Mouse (Mus musculus) G1E (cell line): ENCODE measurements around the gene Apba1.

Experiments
- CTCF ChIP-seq: IDR thresholded peaks from 2 replicates; pipeline ENCODE4 v1.5.1; 2012; ENCODE audit warnings: low read depth, low read length, inconsistent platforms, mixed read lengths
- GATA1 ChIP-seq: IDR thresholded peaks from 2 replicates; pipeline ENCODE4 v1.6.1; 2012; ENCODE audit warnings: borderline replicate concordance, low read length, inconsistent platforms, mixed read lengths
- GATA2 ChIP-seq: IDR thresholded peaks from 2 replicates; pipeline ENCODE4 v1.6.1; 2012; ENCODE audit warnings: low read depth, low read length, inconsistent platforms, borderline replicate concordance
- POLR2AphosphoS5 ChIP-seq: IDR thresholded peaks from 2 replicates; pipeline ENCODE4 v1.6.1; 2012; ENCODE audit warnings: low read depth, low read length, inconsistent platforms; ENCODE audit not compliant: insufficient replicate concordance
- TAL1 ChIP-seq: conservative IDR thresholded peaks from 2 replicates; pipeline ENCODE4 v1.6.1; 2012; ENCODE audit warnings: low read depth, low read length, inconsistent platforms, mixed read lengths

GRCm38 (mm10) chr19:23995766-23996399 lies 237.2 kb downstream of the Apba1 start:
- no peak for TF ChIP-seq TAL1
- TF ChIP-seq CTCF = no peak
- no peak for TF ChIP-seq POLR2AphosphoS5
- TF ChIP-seq GATA1 = no peak
- TF ChIP-seq GATA2 = no peak
